Mouse (Mus musculus): ENCODE results near the gene Psmc6.

DNA sequence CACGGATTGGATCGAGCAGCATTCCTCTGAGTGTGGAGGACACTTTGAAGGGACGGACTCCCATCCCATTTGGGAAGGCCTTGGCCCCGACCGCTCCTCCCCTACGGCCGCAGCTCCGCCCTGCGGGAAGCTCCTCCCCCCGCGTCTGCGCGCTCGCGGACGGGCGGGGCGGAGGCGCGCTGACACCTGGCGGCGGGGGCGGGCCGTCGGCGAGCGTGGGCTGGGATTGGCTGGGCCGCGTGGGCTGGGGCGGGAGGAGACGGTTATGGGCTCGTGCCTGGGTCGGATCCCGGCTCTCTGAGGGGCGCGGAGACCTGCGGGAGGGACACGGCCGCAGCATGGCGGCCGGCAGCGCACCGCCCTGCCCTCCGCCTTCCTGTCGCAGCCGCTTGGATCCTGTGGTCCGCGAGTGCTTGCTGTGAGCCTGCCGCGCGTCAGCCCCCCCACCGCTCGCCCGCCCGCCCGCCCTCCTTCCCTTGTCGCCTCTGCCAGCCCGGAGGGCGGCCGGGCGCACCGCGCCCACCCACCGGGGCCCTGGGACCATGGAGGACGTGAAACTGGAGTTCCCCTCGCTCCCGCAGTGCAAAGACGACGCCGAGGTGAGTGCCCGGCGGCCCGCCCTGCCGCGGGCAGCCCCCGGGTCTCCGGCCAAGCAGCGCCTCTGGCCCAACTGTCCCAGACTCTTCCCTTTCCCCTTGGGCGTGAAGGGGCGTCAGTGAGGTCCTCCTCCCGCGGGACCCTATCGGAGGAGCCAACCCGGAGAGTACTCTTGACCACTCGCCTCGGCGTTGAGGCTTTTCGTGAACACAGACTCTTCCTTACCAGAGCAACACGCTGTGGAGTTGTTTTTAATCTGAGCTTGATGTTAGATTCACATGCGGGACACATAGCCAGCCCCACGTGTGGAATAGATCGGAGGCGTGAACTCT lies 21.6 kb downstream of the Psmc6 start, which contains the start of gene Styx:
- TF ChIP-seq CTCF (IDR thresholded peaks at IDR 0.05; ENCODE audit: low read depth, low read length) (no peak), GATA2 (IDR thresholded peaks at IDR 0.05; ENCODE audit: borderline replicate concordance, low read depth, low read length) (no peak)

Data from G1E (cell line).